Mouse (Mus musculus): ENCODE results near the gene Cars. TPM values are rescaled to one million over a fixed set of nuclear protein-coding genes. Genes with fewer than 3 reads are reported as not detected.
"Not testable (repeated sequence)": the region's sequence is repeated elsewhere in the genome, so short reads cannot be mapped to it uniquely, and the experiment has no call there.

The Cars gene
- polyA plus RNA-seq (2012; ENCODE audit: insufficient read depth, insufficient read length, missing spikeins) = 15.3 and 38.5 TPM in 2 replicates

GRCm38 (mm10) chr7:143599428-143600230 lies at the start of gene Cars:
Gene Cars, minus strand, starts transcription at chr7:143600090.
- Histone ChIP-seq H3K27ac (replicated peaks; ENCODE audit: low read depth, low read length) (peak within 1 kb of the TSS; percentile 69), H3K4me1 (ENCODE audit: control insufficient read depth, insufficient read depth, insufficient read length, low read length) (peaks cover 15% of the 10 kb centered on the region), H3K4me3 (ENCODE audit: insufficient read depth, low read depth, low read length) (peak within 1 kb of the TSS; percentile 86)

GRCm38 (mm10) chr7:143649034-143649768 lies 49.3 kb upstream of the Cars start, which contains the start of gene Tnfrsf22:
Gene Tnfrsf22, minus strand, starts transcription at chr7:143649661.
- H3K27ac ChIP-seq (replicated peaks; ENCODE audit: low read depth, low read length) = no peak within 1 kb of the TSS
- peak within 1 kb of the TSS; percentile 73 for H3K4me3 ChIP-seq (ENCODE audit: insufficient read depth, low read depth, low read length)

GRCm38 (mm10) chr7:143643949-143644348 lies 44.1 kb upstream of the Cars start:
- H3K27ac ChIP-seq (replicated peaks; ENCODE audit: low read depth, low read length); H3K4me3 ChIP-seq (ENCODE audit: insufficient read depth, low read depth, low read length); H3K4me1 ChIP-seq (ENCODE audit: control insufficient read depth, insufficient read depth, insufficient read length, low read length): not testable (repeated sequence)

More at GRCm38 (mm10) chr7:143649034-143649768, 49.3 kb upstream of the Cars start, which contains the start of gene Tnfrsf22:
- no peaks in the 10 kb centered on the region for H3K4me1 ChIP-seq (ENCODE audit: control insufficient read depth, insufficient read depth, insufficient read length, low read length)

- H3K4me1 ChIP-seq (ENCODE audit: control insufficient read depth, insufficient read depth, insufficient read length, low read length) = no peaks in the 10 kb centered on the region
- H3K27ac ChIP-seq (replicated peaks; ENCODE audit: low read depth, low read length) = no peak overlapping the region
- no peak overlapping the region for H3K4me3 ChIP-seq (ENCODE audit: insufficient read depth, low read depth, low read length)
These were observed 36.8 kb upstream of the Cars start for GRCm38 (mm10) chr7:143636674-143637073.

GRCm38 (mm10) chr7:143631503-143631902 lies 31.6 kb upstream of the Cars start:
- Histone ChIP-seq H3K27ac (replicated peaks; ENCODE audit: low read depth, low read length) (no peak overlapping the region), H3K4me3 (ENCODE audit: insufficient read depth, low read depth, low read length) (no peak overlapping the region), H3K4me1 (ENCODE audit: control insufficient read depth, insufficient read depth, insufficient read length, low read length) (no peaks in the 10 kb centered on the region)

GRCm38 (mm10) chr7:143629501-143629900 lies 29.6 kb upstream of the Cars start:
- Histone ChIP-seq H3K4me3 (ENCODE audit: insufficient read depth, low read depth, low read length) (no peak overlapping the region), H3K4me1 (ENCODE audit: control insufficient read depth, insufficient read depth, insufficient read length, low read length) (no peaks in the 10 kb centered on the region)

GRCm38 (mm10) chr7:143628540-143628939 lies 28.6 kb upstream of the Cars start, which contains the start of gene Tnfrsf26:
Gene Tnfrsf26, minus strand, starts transcription at chr7:143628722.
- H3K4me3 ChIP-seq (ENCODE audit: insufficient read depth, low read depth, low read length) = peak within 1 kb of the TSS; percentile 31
- no peaks in the 10 kb centered on the region for H3K4me1 ChIP-seq (ENCODE audit: control insufficient read depth, insufficient read depth, insufficient read length, low read length)
- peak within 1 kb of the TSS; percentile 18 for H3K27ac ChIP-seq (replicated peaks; ENCODE audit: low read depth, low read length)

More at GRCm38 (mm10) chr7:143629501-143629900, 29.6 kb upstream of the Cars start:
- H3K27ac ChIP-seq (replicated peaks; ENCODE audit: low read depth, low read length) = no peak overlapping the region

GRCm38 (mm10) chr7:143627555-143628286 lies 27.8 kb upstream of the Cars start:
- peak overlapping the region; percentile 31 for H3K4me3 ChIP-seq (ENCODE audit: insufficient read depth, low read depth, low read length)
- H3K4me1 ChIP-seq (ENCODE audit: control insufficient read depth, insufficient read depth, insufficient read length, low read length) = no peaks in the 10 kb centered on the region
- peak overlapping the region; percentile 18 for H3K27ac ChIP-seq (replicated peaks; ENCODE audit: low read depth, low read length)

GRCm38 (mm10) chr7:143626178-143626577 lies 26.3 kb upstream of the Cars start:
- H3K4me1 ChIP-seq (ENCODE audit: control insufficient read depth, insufficient read depth, insufficient read length, low read length) = no peaks in the 10 kb centered on the region
- no peak overlapping the region for H3K27ac ChIP-seq (replicated peaks; ENCODE audit: low read depth, low read length)
- H3K4me3 ChIP-seq (ENCODE audit: insufficient read depth, low read depth, low read length) = no peak overlapping the region

GRCm38 (mm10) chr7:143625151-143625550 lies 25.3 kb upstream of the Cars start:
- no peak overlapping the region for H3K4me3 ChIP-seq (ENCODE audit: insufficient read depth, low read depth, low read length)
- H3K27ac ChIP-seq (replicated peaks; ENCODE audit: low read depth, low read length) = no peak overlapping the region
- no peaks in the 10 kb centered on the region for H3K4me1 ChIP-seq (ENCODE audit: control insufficient read depth, insufficient read depth, insufficient read length, low read length)

- H3K27ac ChIP-seq (replicated peaks; ENCODE audit: low read depth, low read length) = no peak overlapping the region
- no peaks in the 10 kb centered on the region for H3K4me1 ChIP-seq (ENCODE audit: control insufficient read depth, insufficient read depth, insufficient read length, low read length)
- H3K4me3 ChIP-seq (ENCODE audit: insufficient read depth, low read depth, low read length) = no peak overlapping the region
These were observed 24.7 kb upstream of the Cars start for GRCm38 (mm10) chr7:143624561-143624960.

- Histone ChIP-seq H3K4me3 (ENCODE audit: insufficient read depth, low read depth, low read length) (no peak overlapping the region), H3K27ac (replicated peaks; ENCODE audit: low read depth, low read length) (no peak overlapping the region)
These were observed 21.1 kb upstream of the Cars start for GRCm38 (mm10) chr7:143620951-143621350.

GRCm38 (mm10) chr7:143614404-143615135 lies 14.7 kb upstream of the Cars start:
- Histone ChIP-seq H3K27ac (replicated peaks; ENCODE audit: low read depth, low read length) (peak overlapping the region; percentile 97), H3K4me3 (ENCODE audit: insufficient read depth, low read depth, low read length) (no peak overlapping the region), H3K4me1 (ENCODE audit: control insufficient read depth, insufficient read depth, insufficient read length, low read length) (peaks cover 6% of the 10 kb centered on the region)

More at GRCm38 (mm10) chr7:143620951-143621350, 21.1 kb upstream of the Cars start:
- no peaks in the 10 kb centered on the region for H3K4me1 ChIP-seq (ENCODE audit: control insufficient read depth, insufficient read depth, insufficient read length, low read length)

GRCm38 (mm10) chr7:143612215-143612614 lies 12.3 kb upstream of the Cars start:
- peaks cover 10% of the 10 kb centered on the region for H3K4me1 ChIP-seq (ENCODE audit: control insufficient read depth, insufficient read depth, insufficient read length, low read length)
- H3K4me3 ChIP-seq (ENCODE audit: insufficient read depth, low read depth, low read length) = no peak overlapping the region
- H3K27ac ChIP-seq (replicated peaks; ENCODE audit: low read depth, low read length) = no peak overlapping the region

Data from brown adipose tissue, adult 24 weeks (tissue).